Mouse (Mus musculus): ENCODE data around the gene Galnt6. TPM values are rescaled to one million over a fixed set of nuclear protein-coding genes. Genes with fewer than 3 reads are reported as not detected.

Galnt6 gene
- polyA plus RNA-seq, 1 experiment from 2014 or later, result 4.0 TPM

GRCm38 (mm10) chr15:100764163-100764951, 35.2 kb upstream of the Galnt6 start:
- no peaks in the 10 kb centered on the region; the same call in 1 of the 2 replicates for H3K27me3 ChIP-seq (replicated peaks)
- no peaks in the 10 kb centered on the region for H3K9me3 ChIP-seq
- no peaks in the 10 kb centered on the region for H3K36me3 ChIP-seq
- no peak overlapping the region for H3K9ac ChIP-seq
- H3K4me1 ChIP-seq, result 0 out of 2 replicates have a peak, but pooled peaks cover 3% of the 10 kb centered on the region
- ATAC-seq (ENCODE audit: insufficient read depth, low FRiP score, low read depth), result no peak
- no peak overlapping the region for H3K4me3 ChIP-seq (replicated peaks)
- WGBS, result 81% methylated on average over 16 of the region's 16 CpGs
- no peak overlapping the region for H3K4me2 ChIP-seq
- no peak overlapping the region for H3K27ac ChIP-seq

DNA sequence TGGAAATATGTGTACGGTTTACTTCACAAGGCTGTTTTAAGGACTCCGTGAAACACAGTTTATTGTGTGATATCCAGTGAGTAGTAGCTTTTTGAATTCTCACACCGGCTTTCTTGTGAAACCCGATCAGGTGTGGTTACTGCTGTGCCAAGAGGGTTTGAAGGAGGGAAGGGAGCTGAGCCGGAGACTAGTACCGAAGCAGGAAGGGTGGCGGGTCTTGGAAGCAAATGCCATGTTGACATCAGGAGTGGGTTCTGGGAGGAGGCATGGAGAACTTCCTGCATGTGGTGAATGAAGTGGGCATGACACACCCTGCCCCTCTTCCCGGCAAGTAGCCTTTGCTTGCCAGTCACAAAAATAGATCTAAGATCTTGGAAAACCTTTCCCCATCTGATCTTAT, 33.5 kb upstream of the Galnt6 start:
- Histone ChIP-seq H3K27ac (no peak overlapping the region), H3K4me3 (replicated peaks) (peak overlapping the region; percentile 64; the same call in 1 of the 2 replicates), H3K27me3 (replicated peaks) (no peaks in the 10 kb centered on the region; the same call in 1 of the 2 replicates), H3K4me2 (peak overlapping the region; percentile 93), H3K4me1 (0 out of 2 replicates have a peak, but pooled peaks cover 4% of the 10 kb centered on the region), H3K36me3 (no peaks in the 10 kb centered on the region), H3K9ac (no peak overlapping the region), H3K9me3 (no peaks in the 10 kb centered on the region)
- WGBS, result 39% methylated on average over 8 of the region's 8 CpGs
- ATAC-seq (ENCODE audit: insufficient read depth, low FRiP score, low read depth), result no peak

- Histone ChIP-seq H3K36me3 (no peaks in the 10 kb centered on the region), H3K4me1 (peaks cover 7% of the 10 kb centered on the region; the same call in 1 of the 2 replicates), H3K4me2 (peak within 1 kb of the TSS; percentile 93), H3K27me3 (replicated peaks) (no peaks in the 10 kb centered on the region; the same call in 1 of the 2 replicates), H3K9ac (peak within 1 kb of the TSS; percentile 38; the same call in 1 of the 2 replicates), H3K27ac (peak within 1 kb of the TSS; percentile 62), H3K4me3 (replicated peaks) (peak within 1 kb of the TSS; percentile 64), H3K9me3 (no peaks in the 10 kb centered on the region)
- WGBS, result 1% methylated on average over 50 of the region's 64 CpGs
- ATAC-seq (ENCODE audit: insufficient read depth, low FRiP score, low read depth), result peak; percentile 92
These were observed 32.4 kb upstream of the Galnt6 start, which contains the start of gene Slc4a8 for GRCm38 (mm10) chr15:100761419-100762185. TSS of gene Slc4a8 (plus strand) at chr15:100761747.

- WGBS, result 15% methylated on average over 9 of the region's 9 CpGs
- Histone ChIP-seq H3K9me3 (no peaks in the 10 kb centered on the region), H3K27ac (peak overlapping the region; percentile 26), H3K27me3 (replicated peaks) (no peaks in the 10 kb centered on the region; the same call in 1 of the 2 replicates), H3K4me1 (peaks cover 7% of the 10 kb centered on the region; the same call in 1 of the 2 replicates), H3K9ac (no peak overlapping the region), H3K36me3 (no peaks in the 10 kb centered on the region), H3K4me3 (replicated peaks) (peak overlapping the region; percentile 64), H3K4me2 (peak overlapping the region; percentile 93)
- no peak for ATAC-seq (ENCODE audit: insufficient read depth, low FRiP score, low read depth)
These were observed 31.9 kb upstream of the Galnt6 start for GRCm38 (mm10) chr15:100761036-100761418.

DNA sequence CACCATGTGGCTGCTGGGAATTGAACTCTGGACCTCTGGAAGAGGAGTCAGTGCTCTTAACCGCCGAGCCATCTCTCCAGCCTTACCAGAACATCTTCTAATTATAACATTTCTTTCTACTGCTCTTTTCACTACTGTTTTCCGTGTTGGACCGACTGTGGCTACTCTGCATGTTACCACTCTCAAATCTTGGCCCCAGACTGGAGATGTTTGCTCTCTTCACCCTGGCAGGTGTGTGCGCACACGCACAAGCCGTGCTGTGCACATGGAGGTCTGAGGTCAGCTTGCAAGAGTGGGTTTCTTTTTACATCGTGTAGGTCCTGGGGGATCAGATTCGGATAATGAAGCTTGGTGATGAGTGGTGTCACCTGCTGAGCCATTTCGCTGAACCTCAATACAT, 30.1 kb upstream of the Galnt6 start:
- no peaks in the 10 kb centered on the region; the same call in 1 of the 2 replicates for H3K27me3 ChIP-seq (replicated peaks)
- ATAC-seq (ENCODE audit: insufficient read depth, low FRiP score, low read depth), result no peak
- H3K9me3 ChIP-seq, result no peaks in the 10 kb centered on the region
- 83% methylated on average over 10 of the region's 10 CpGs for WGBS
- H3K4me2 ChIP-seq, result no peak overlapping the region
- H3K36me3 ChIP-seq, result no peaks in the 10 kb centered on the region
- no peak overlapping the region for H3K9ac ChIP-seq
- no peak overlapping the region for H3K4me3 ChIP-seq (replicated peaks)
- peaks cover 12% of the 10 kb centered on the region for H3K4me1 ChIP-seq
- no peak overlapping the region for H3K27ac ChIP-seq

GRCm38 (mm10) chr15:100757527-100757978, 28.4 kb upstream of the Galnt6 start:
- H3K36me3 ChIP-seq, result no peaks in the 10 kb centered on the region
- no peak overlapping the region for H3K4me3 ChIP-seq (replicated peaks)
- no peaks in the 10 kb centered on the region for H3K9me3 ChIP-seq
- no peak overlapping the region for H3K9ac ChIP-seq
- H3K27me3 ChIP-seq (replicated peaks), result no peaks in the 10 kb centered on the region; the same call in 1 of the 2 replicates
- no peak overlapping the region for H3K27ac ChIP-seq
- no peak for ATAC-seq (ENCODE audit: insufficient read depth, low FRiP score, low read depth)
- H3K4me1 ChIP-seq, result peaks cover 12% of the 10 kb centered on the region
- WGBS, result 2% methylated on average over 7 of the region's 7 CpGs
- H3K4me2 ChIP-seq, result peak overlapping the region; percentile 32; the same call in 1 of the 2 replicates

- Histone ChIP-seq H3K9me3 (no peaks in the 10 kb centered on the region), H3K27ac (peak overlapping the region; percentile 59; the same call in 1 of the 2 replicates), H3K27me3 (replicated peaks) (no peaks in the 10 kb centered on the region), H3K4me3 (replicated peaks) (no peak overlapping the region), H3K4me2 (no peak overlapping the region), H3K36me3 (no peaks in the 10 kb centered on the region), H3K4me1 (peaks cover 8% of the 10 kb centered on the region), H3K9ac (no peak overlapping the region)
- 67% methylated on average over 3 of the region's 3 CpGs for WGBS
- ATAC-seq (ENCODE audit: insufficient read depth, low FRiP score, low read depth), result no peak
These were observed 26.9 kb upstream of the Galnt6 start for GRCm38 (mm10) chr15:100755881-100756624.

DNA sequence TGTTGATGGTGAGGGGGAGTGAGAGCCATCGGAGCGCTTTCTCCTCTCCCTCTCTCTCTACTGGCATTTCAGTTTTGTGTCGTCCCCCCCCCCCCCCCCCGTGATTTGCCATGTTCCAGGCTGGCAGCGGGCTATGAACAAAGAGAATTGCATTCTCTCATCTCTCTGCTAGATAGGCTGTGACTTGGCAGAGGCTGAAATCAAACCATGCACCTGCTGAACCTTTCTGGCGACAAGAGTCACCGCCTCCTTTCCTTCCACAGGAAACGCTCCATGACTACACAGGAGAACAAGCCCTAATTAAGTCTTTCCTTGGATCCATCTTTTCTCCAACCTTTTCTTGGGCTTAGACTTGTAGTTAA, 26.3 kb upstream of the Galnt6 start:
- Histone ChIP-seq H3K4me3 (replicated peaks) (no peak overlapping the region), H3K9ac (no peak overlapping the region), H3K27ac (peak overlapping the region; percentile 59), H3K36me3 (no peaks in the 10 kb centered on the region), H3K4me2 (peak overlapping the region; percentile 31), H3K27me3 (replicated peaks) (no peaks in the 10 kb centered on the region), H3K4me1 (peaks cover 8% of the 10 kb centered on the region), H3K9me3 (no peaks in the 10 kb centered on the region)
- WGBS, result 36% methylated on average over 5 of the region's 8 CpGs
- no peak for ATAC-seq (ENCODE audit: insufficient read depth, low FRiP score, low read depth)

GRCm38 (mm10) chr15:100754805-100755497, 25.8 kb upstream of the Galnt6 start:
- peak overlapping the region; percentile 31 for H3K4me2 ChIP-seq
- ATAC-seq (ENCODE audit: insufficient read depth, low FRiP score, low read depth), result peak; percentile 65
- H3K36me3 ChIP-seq, result no peaks in the 10 kb centered on the region
- no peaks in the 10 kb centered on the region for H3K27me3 ChIP-seq (replicated peaks)
- H3K9ac ChIP-seq, result no peak overlapping the region
- peaks cover 8% of the 10 kb centered on the region for H3K4me1 ChIP-seq
- H3K9me3 ChIP-seq, result no peaks in the 10 kb centered on the region
- WGBS, result 8% methylated on average over 11 of the region's 11 CpGs
- no peak overlapping the region for H3K4me3 ChIP-seq (replicated peaks)
- H3K27ac ChIP-seq, result peak overlapping the region; percentile 59

GRCm38 (mm10) chr15:100754041-100754440, 24.9 kb upstream of the Galnt6 start:
- H3K4me3 ChIP-seq (replicated peaks), result no peak overlapping the region
- WGBS, result 53% methylated on average over 7 of the region's 7 CpGs
- no peaks in the 10 kb centered on the region for H3K36me3 ChIP-seq
- no peak for ATAC-seq (ENCODE audit: insufficient read depth, low FRiP score, low read depth)
- peaks cover 8% of the 10 kb centered on the region for H3K4me1 ChIP-seq
- no peak overlapping the region for H3K4me2 ChIP-seq
- H3K9me3 ChIP-seq, result no peaks in the 10 kb centered on the region
- H3K9ac ChIP-seq, result no peak overlapping the region
- no peaks in the 10 kb centered on the region for H3K27me3 ChIP-seq (replicated peaks)
- no peak overlapping the region for H3K27ac ChIP-seq

GRCm38 (mm10) chr15:100753045-100753444, 23.9 kb upstream of the Galnt6 start:
- Histone ChIP-seq H3K9ac (no peak overlapping the region), H3K27ac (0 out of 2 replicates have a peak overlapping the region, but pooled peaks have one; percentile 9), H3K4me1 (peaks cover 8% of the 10 kb centered on the region), H3K36me3 (no peaks in the 10 kb centered on the region), H3K4me2 (no peak overlapping the region), H3K27me3 (replicated peaks) (no peaks in the 10 kb centered on the region), H3K9me3 (no peaks in the 10 kb centered on the region), H3K4me3 (replicated peaks) (no peak overlapping the region)
- ATAC-seq (ENCODE audit: insufficient read depth, low FRiP score, low read depth), result no peak
- WGBS, result 49% methylated on average over 5 of the region's 5 CpGs

Measured in stomach, embryonic 15.5 days (tissue).